Mouse (Mus musculus) adrenal gland (tissue): Measurements from ENCODE around the gene Scd4.

Experiments used
- intact Hi-C: fragments of 180-260 bp; cut with DNase I; formaldehyde crosslinking; loops from one replicate; pipeline ENCODE4 v1.15.1; 2025

Gene Scd4

DNA sequence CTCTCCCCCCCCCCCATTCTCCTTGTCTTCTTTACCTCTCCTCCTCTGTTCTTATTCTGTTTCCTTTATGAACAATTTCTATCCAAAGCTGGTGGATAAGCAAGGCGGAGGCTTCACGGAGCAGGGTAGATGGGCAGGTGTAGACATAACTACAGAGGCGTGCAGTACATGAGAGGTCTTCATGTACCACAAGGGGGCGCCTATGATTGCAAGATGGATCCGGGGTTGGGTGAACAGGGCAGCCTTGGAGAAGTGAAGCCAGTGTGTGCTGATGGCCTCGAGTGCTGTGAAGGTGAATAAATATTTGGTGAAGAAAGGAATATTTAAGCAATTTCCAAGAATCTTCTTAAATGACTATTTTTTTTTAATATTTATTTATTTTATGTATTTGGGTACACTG lies 40.1 kb downstream of the Scd4 start:
- intact Hi-C loops, result loop anchor here (1.0 to 10.0 kb wide), 3 partner anchors 46 to 172 kb away; partner anchors contain the start of gene Sec31b

DNA sequence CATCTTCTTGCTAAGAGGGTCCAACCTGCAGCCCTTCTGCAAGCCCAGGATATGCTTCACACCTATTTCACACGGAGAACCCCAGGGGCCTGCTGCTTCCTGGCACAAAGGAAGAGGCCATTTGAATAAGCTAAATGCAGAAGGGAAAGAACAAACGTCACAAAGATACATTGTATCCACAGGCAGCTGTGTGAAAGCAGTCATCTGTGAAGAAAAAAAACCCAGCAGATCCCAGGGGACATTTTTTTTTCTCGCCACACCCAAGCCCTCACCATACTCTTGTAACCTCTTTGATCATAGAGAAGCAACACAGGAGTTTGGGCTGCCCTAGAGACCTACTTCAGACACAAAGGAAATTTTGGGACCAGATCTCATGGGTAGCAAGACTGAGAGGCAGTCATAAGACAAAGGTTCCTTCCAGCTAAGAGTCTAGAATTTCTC lies 43.6 kb downstream of the Scd4 start:
- intact Hi-C loops, result loop anchor here (10.0 kb wide), 1 partner anchor 168 kb away; the partner anchor contains the start of gene Sec31b

DNA sequence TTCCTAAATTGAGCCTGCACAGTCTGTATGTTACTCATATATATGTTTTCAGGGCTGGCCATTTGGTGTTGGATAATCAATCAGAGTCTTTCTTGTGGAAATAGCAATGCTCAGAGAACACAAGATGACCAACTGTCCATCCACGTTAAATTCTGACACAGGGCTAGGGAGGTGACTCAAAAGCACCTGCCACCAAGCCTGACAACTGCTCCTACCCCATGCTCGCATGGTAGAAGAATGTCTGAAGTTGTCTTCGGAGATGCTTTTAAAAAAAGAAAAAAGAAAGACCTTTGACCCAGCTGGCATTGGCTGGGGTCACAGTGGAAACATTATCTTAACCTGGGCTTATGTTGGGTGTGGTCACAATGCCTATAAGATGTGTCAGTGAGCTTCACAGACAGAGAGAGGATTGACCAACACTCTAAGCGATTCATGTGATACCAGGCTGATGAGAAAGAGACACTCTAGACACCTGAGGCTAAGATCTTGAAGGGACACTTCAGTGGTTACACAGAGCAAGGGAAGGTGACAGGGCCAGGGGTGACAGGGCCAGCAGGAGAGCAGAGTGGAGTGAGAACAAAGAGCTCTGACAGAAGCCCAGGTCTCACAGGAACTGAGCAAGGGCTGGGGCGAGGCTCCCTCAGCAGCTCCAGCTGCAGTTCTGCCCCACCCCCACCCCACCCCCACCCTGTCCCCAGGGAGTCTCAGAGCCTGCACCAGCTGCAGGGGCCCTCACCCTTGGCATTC lies 44.9 kb downstream of the Scd4 start:
- intact Hi-C loops, result loop anchor here (10.0 kb wide), 1 partner anchor 167 kb away; the partner anchor contains the start of gene Sec31b

DNA sequence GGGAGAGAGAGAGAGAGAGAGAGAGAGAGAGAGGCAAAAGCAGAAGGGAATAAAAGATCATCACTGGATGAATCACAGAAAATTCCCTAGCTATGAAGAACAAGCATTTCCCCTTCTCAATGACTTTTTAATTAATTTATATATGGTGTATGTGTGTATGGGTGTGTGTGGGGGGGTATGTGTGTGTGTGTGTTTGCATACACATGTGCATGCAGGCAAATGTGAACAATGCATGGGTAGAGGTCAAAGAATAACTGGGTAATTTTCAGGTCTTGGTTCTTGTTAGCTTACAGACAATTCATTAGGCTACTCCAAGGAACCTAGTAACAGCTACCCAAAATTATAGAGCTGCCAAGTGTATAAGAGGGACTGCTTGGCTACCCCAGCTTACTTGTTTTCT lies 46.2 kb downstream of the Scd4 start:
- intact Hi-C loops, result loop anchor here (10.0 kb wide), 1 partner anchor 166 kb away; the partner anchor contains the start of gene Sec31b

DNA sequence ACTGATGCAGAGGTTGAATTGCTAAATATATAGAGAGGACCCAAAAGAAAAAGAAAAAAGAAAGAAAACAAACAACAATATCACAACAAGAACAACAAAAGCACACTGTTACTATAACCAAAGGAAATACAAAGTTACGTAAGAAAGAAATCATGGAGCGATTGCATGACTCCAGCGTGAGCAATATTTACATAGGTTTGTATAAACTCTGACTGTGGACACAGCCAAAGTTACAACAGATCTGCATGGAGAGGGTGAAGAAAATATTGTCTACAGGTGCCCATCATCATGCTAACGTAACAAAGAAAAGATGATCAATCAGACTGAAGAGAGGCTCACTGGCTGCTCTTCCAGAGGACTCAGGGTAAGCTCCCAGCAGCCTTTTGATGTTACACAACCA lies 47.2 kb downstream of the Scd4 start:
- intact Hi-C loops, result no loop called here

DNA sequence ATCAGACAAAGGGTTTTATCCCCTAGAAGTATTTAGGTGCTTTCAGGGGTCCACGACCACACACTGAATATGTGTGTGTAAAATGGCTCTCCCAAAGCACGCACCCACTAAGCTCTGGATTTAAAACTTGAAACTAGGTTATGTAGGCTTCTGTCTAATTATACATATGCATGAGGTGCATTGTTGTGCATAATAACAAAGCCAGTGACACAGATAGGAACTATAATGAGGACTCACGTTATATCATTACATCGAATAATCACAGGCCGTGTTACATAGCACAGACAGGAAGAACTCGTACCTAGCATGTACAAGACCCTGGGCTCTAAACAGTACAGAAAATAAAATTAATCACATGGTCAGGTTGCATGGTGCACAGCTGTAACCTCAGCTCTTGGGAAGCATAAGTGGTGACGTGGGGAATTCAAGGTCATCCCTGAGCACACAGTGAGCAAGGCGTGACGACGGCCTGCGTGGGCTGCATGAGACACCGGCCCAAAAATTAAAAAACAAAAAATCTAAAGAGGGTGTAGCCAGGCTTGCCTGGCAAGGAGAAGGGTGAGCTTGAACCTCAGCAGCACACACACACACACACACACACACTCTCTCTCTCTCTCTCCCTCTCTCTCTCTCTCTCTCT lies 49.9 kb downstream of the Scd4 start:
- intact Hi-C loops, result no loop called here

DNA sequence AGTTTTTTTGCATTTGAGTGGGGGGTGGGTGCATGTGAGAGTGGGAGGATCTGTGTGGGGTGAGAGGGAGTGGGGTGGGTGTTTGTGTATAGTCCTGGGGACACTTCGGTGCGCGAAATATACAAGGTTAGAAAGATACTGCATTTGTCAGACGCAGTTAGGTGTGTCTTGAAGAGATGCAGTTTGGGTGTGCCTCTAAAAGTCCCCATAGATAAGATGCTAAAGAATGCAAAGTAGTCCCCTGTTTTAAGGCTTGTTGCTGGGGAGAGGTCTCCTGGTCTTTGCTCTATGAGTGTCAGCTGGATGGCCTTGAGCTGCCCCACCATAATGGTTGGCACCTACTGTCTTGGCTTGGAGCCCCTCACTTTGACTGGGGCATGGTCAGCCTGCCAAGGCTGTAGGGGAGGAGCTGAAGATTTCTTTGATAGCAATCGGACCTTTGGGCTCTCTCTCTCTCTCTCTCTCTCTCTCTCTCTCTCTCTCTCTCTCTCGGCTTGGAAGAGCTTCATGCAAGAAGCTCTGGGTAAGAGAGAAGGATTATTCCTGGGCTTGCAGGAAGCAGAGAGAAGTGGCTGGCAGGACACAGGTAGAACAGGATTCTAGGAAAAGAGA lies 53.1 kb downstream of the Scd4 start:
- intact Hi-C loops, result no loop called here

DNA sequence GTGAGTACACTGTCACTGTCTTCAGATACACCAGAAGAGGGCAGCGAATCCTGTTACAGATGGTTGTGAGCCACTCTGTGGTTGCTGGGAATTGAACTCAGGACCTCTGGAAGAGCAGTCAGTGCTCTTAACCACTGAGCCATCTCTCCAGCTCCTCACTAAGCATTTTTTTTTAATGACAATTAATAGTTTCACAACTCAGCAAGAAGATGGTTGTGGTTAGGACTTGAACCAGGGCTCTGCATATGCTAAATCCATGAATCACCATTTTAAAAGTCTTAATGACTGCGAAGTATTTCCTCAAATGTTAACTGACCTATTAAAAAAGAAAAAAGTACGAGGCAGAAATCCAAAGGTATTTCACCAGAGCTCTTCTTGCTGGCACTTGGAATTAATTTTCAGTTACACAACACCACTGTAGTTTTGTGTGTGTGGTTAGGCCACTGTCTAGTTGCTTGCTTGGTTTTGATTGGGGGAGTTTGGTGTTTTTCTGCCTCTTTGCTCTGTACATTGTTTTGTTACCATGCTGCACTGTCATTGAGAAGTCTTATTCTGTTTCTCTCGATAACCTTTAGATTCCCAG lies 54.3 kb downstream of the Scd4 start:
- intact Hi-C loops, result no loop called here

DNA sequence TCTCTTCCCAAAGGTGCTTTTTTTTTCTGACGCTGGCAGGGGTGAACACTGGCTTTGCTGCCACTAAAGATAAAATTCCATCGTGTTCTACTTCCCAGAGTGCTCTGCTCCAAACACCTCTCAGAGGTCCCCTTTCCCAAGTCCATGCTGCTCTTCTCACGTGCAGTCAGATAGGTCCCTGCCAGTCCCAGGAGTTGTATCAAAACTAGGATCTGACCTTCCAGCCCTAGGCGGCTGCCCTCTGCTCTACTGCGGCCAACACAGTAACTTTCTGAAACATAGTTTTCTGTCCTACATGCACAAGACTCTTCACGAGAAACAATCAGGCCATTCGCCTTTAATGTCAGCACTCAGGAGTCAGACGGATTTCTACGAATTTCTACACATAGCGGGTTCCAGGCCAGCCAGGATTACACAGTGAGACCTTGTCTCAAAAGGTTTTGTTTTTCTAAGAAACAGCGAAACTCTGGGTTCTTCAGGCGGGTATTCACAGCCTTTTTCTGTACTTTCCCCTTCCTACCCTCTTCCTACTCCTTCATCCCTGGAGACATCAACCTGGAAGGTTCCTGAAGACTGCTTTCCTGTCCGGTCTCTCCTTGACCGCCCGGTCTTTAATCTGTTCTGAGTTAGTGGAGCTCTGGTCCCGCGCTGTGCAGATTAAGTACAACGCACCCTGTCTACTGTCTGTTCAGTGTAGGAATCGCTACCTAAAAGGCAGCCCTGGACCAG lies 55.0 kb downstream of the Scd4 start:
- intact Hi-C loops, result no loop called here

DNA sequence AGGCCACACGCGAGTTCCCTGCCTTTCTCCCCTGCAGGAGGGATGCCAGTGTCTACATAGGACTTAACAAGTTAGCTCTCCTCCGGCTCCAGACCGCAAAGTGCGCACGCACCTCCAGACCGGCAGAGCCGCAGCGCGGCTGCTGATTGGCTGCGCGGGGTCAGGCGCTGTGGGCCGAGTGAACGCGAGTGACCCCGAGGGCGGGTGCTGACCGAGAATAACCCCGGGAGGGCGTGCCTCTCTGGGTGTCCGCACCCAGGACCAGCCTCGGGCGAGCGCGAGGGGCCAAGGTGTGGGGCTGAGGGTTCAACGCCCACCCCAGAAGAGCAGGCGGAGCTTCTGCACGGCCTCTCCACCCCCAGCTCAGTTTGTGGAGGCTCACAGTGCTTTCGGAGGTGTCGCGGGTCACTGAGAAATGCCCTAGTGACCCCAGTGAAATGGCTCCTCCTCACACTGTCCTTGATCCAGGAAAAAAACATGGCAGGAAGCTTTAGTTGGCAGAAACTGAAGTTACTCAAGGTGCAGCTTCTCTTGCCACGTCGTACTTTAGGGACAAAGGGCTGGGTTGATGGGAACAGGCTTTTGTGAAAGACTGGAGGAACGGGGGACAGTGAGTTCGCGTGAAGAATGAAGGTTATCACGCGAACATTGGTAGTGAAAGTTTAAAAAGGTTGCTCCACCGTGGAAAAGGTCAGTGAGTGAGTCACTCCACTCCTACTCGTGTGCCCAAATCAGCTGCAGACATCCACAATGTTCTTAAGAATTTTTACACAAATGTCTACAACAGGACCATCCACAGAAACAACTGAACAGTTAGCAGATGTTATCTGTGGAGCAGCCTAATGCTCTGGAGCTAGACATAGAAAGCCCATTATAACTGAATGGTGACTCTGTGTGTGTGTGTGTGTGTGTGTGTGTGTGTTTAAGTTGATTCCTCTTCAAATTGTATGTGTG lies 55.9 kb downstream of the Scd4 start:
- intact Hi-C loops, result no loop called here

DNA sequence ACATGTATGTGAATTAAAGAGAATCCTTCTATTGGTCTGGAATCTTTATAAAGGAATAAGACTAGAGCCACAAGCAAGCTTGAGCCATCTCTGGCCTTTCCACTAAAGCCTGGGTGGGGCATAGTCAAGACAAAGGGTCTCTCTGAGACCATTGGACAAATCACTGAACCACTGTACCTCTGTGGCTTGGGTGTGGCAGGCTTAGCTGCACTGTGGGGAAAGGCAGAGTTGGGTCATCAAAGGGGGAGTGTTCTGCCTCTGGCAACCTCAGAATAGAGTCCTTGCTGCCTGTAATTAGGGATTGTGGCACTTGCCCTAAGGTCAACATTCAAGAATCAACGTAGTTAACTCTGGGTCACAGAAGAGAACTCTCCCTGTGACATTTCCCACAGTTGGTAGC lies 56.6 kb downstream of the Scd4 start:
- intact Hi-C loops, result no loop called here

DNA sequence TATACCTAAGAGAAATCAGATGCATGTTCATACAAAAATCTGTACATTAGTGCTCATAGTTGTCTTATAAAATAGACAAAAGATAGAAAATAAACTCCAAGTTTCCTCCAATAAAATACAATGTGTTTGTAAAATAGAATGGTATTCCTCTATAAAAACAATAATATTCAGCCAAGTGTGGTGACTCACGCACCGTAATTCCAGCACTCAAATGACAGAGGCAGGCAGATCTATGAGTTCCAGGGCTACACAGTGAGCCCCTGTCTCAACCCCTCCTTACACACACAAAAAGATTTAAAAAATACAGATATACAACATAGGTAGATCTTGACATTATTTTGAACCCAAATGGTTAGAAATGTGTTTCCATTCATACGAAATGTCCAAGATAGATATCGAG lies 59.0 kb downstream of the Scd4 start:
- intact Hi-C loops, result no loop called here

DNA sequence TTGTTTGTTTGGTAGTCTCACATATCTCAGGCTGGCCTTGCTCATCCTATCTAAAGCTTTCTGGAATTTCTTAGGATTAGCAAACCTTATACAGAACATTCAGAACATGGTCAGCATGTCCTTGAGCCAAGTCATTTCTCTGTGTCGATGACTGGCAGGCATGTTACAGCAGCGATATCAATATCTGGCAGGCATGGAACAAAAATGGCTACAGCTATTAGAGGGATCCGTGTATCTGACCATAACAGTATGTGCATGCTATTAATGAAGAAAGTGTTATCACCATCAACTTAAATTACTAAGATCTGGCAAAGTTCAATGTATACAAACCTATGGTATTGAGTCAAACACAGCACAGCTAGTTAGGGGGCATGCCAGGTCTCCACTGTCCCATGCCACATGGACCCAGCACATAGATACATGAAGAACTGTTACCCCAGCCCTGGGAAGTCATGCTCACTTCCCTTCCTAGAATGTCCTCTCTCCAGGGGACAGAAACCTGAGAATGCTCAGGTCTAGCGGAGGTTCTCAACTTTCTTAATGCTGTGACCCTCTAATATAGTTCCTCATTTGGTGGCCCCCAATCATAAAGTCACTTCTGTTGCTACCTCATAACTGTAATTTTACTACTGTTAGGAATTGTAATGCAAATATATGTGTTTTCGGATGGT lies 59.6 kb downstream of the Scd4 start:
- intact Hi-C loops, result no loop called here

DNA sequence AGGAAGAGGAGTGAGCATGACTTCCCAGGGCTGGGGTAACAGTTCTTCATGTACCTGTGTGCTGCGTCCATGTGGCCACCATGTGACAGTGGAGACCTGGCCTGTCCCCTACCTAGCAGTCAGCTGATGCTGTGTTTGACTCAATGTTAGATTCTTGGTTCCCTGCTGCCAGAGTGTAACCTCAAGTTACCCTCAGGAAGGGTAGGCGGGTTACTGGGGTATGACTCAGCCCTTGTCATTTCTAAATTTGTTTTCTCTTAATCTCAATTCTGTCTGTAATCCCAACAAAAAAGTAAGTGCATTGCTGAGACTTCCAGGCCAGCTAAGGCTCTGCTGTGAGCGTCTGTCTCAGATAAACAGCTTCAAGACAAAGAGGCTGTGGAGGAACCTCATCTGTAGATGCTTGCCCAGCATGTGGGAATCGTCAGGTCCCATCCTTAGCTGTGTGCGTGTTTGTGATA lies 61.1 kb downstream of the Scd4 start:
- intact Hi-C loops, result no loop called here

DNA sequence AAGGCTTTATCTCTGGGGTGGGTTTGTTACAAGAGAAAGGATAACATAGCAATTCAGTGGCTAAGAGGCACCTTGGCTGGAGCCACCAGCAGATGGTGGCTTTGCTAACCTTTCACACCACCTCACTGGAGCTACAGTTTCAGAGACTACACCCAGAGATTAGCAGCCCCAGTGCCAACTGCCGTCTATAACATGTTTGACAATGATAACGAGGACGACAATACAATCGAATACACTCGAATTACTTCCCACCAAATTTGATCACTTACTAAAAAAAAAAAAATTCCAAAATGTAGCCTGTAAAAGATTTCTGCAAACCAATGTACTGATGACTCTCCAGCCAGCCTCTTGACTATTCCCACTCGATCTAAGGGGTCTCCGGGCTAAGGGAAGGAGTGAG lies 62.1 kb downstream of the Scd4 start:
- intact Hi-C loops, result no loop called here
